Mouse (Mus musculus) liver, embryonic 12.5 days (tissue): ENCODE measurements at regions not wholly inside any gene's neighbourhood (a gene's known extent, or its start where the extent isn't known, plus 50 kb on each side); places are given as distances from the start of the nearest gene placed in this dataset.

Experiments used
- ATAC-seq: fragments of 200-750 bp; cut with Nextera tagmentation; 2 replicates; pipeline ENCODE4 v1.8.0; 2017; ENCODE audit warnings: moderate number of reproducible peaks, mild to moderate bottlenecking, moderate library complexity
- H3K27ac ChIP-seq: fragments of 300-500 bp; sonication (generic); 2 replicates; pipeline ENCODE4 v1.5.1; 2016; ENCODE audit warnings: mild to moderate bottlenecking
- H3K27me3 ChIP-seq: fragments of 300-500 bp; sonication (generic); replicated peaks from 2 replicates; pipeline ENCODE4 v1.6.1; 2016; ENCODE audit warnings: mild to moderate bottlenecking, moderate library complexity
- H3K36me3 ChIP-seq: fragments of 300-500 bp; sonication (generic); 2 replicates; pipeline ENCODE4 v1.6.1; 2016; ENCODE audit warnings: mild to moderate bottlenecking, moderate library complexity
- H3K4me1 ChIP-seq: fragments of 300-500 bp; sonication (generic); 2 replicates; pipeline ENCODE4 v1.6.1; 2016
- H3K4me2 ChIP-seq: fragments of 300-500 bp; sonication (generic); 2 replicates; pipeline ENCODE4 v1.6.1; 2016; ENCODE audit warnings: mild to moderate bottlenecking, moderate library complexity
- H3K4me3 ChIP-seq: fragments of 300-500 bp; sonication (generic); 2 replicates; pipeline ENCODE4 v1.5.1; 2016; ENCODE audit warnings: mild to moderate bottlenecking, moderate library complexity
- H3K9ac ChIP-seq: fragments of 300-500 bp; sonication (generic); 2 replicates; pipeline ENCODE4 v1.6.1; 2016; ENCODE audit warnings: mild to moderate bottlenecking, moderate library complexity
- H3K9me3 ChIP-seq: fragments of 300-500 bp; sonication (generic); replicated peaks from 2 replicates; pipeline ENCODE4 v1.6.1; 2016; ENCODE audit warnings: mild to moderate bottlenecking, moderate library complexity
- WGBS: fragments of 180-500 bp; shearing (Covaris S2); methylation state at CpG from one replicate; pipeline ENCODE4 v1.1.7; 2016; ENCODE audit not compliant: insufficient replicate concordance; 5-methylcytosine and 5-hydroxymethylcytosine counted together

DNA sequence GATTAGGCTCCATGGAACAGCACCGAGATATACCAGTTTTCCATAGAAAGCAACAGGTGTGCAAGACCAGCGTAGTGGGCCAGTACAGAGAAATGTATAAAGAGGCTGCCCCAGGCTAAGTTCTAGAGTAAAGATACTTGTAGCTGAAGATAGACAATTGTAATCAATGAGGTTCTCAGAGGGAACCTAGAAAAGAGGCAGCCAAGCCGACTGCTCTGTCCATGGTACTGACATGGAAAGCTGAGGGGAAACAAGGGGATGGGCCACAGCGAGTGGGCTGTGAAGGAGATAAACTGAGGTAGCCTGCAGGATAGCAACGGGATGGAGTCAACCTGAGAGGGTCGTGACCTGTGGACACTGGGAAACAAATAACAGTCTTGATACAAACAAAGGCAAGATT lies 275.0 kb upstream of the Zdhhc25 start:
- no peaks in the 10 kb centered on the region for H3K36me3 ChIP-seq
- no peaks in the 10 kb centered on the region for H3K27me3 ChIP-seq
- H3K27ac ChIP-seq = no peak overlapping the region
- no peak overlapping the region for H3K4me2 ChIP-seq
- no peak for ATAC-seq
- no peak overlapping the region for H3K4me3 ChIP-seq
- H3K9ac ChIP-seq = no peak overlapping the region
- no peaks in the 10 kb centered on the region for H3K4me1 ChIP-seq
- 47% methylated on average over 6 of the region's 6 CpGs for WGBS
- H3K9me3 ChIP-seq = peaks cover 15% of the 10 kb centered on the region

DNA sequence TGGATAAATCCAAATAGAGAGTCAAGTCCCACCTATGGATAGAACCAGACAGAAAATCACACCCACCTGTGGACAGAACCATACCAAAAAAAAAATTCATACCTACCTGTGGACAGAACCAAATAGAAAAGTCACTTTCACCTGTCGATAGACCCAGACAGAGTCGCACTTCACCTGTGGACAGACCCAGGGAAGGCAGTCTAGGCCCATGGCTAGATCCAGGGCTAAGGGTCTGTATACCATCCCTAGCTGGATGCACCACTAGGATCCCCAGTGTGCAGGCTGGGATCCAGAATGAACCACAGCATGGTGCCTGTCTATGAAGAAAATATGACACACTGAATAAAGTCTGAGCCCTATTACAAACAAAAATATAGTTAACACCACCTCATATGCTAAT lies 246.9 kb upstream of the Zdhhc25 start:
- Histone ChIP-seq H3K4me3 (no peak overlapping the region), H3K4me2 (no peak overlapping the region), H3K9ac (no peak overlapping the region), H3K4me1 (no peaks in the 10 kb centered on the region), H3K27ac (no peak overlapping the region), H3K27me3 (no peaks in the 10 kb centered on the region), H3K9me3 (peaks cover 12% of the 10 kb centered on the region), H3K36me3 (no peaks in the 10 kb centered on the region)
- ATAC-seq = no peak
- WGBS = 80% methylated on average over 2 of the region's 2 CpGs

DNA sequence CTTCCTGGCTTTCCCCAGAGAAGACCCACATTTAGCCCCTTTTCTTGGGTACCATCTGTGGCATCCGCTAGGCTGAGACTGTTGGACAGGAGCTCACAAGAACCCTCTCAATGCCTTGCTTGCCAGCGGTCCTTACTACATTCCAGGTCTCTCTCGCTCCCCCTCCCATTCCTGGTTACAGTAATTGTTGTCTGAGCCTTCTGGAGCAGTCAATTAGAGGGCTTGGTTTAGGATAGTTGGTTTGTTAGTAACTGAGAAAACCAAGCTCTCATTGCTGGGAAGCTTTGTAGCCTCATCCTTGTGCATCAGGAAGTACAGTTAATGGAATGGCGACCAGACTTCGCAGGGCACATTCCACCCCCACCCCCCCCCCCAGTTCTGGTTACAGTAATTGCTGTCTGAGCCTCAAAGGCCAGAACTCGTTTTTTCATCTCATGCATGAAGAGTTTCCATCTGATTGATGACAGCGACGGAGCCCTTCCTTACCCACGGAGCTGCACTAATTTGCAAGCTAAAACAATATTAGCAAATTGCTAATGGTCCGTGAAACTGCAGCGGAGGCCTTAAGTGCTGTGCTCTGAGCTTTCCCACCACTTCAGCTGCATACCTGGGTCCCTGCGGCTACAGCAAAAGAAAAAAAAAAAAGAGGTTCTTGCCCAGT lies 239.6 kb upstream of the Zdhhc25 start:
- Histone ChIP-seq H3K9ac (no peak overlapping the region), H3K9me3 (peaks cover 19% of the 10 kb centered on the region), H3K27me3 (no peaks in the 10 kb centered on the region), H3K36me3 (no peaks in the 10 kb centered on the region), H3K4me2 (no peak overlapping the region), H3K4me3 (no peak overlapping the region), H3K4me1 (no peaks in the 10 kb centered on the region), H3K27ac (no peak overlapping the region)
- WGBS = 33% methylated on average over 12 of the region's 12 CpGs
- ATAC-seq = no peak

DNA sequence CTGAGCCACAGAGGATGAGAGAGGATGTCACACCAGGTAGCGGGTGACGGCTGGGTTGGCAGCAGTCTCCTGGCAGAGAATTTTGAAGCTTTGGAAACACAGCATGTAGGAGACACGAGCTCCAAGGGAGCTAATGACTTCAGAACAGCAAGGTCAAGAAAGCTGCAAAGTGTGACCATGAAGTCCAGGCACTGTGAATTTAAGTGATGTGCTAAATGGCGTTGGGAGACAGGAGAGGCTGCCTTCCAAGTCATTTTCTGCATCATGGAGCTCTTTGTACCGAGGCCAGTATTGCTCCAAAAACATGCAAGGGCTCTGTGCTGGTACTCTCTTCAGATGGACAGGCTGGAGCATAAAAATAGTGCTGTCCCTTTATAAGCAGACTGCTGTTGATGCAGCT lies 238.8 kb upstream of the Zdhhc25 start:
- H3K27ac ChIP-seq = no peak overlapping the region
- peaks cover 19% of the 10 kb centered on the region for H3K9me3 ChIP-seq
- H3K4me3 ChIP-seq = no peak overlapping the region
- no peaks in the 10 kb centered on the region for H3K4me1 ChIP-seq
- no peaks in the 10 kb centered on the region for H3K27me3 ChIP-seq
- no peak overlapping the region for H3K9ac ChIP-seq
- no peak overlapping the region for H3K4me2 ChIP-seq
- no peak for ATAC-seq
- 51% methylated on average over 5 of the region's 5 CpGs for WGBS
- H3K36me3 ChIP-seq = no peaks in the 10 kb centered on the region

DNA sequence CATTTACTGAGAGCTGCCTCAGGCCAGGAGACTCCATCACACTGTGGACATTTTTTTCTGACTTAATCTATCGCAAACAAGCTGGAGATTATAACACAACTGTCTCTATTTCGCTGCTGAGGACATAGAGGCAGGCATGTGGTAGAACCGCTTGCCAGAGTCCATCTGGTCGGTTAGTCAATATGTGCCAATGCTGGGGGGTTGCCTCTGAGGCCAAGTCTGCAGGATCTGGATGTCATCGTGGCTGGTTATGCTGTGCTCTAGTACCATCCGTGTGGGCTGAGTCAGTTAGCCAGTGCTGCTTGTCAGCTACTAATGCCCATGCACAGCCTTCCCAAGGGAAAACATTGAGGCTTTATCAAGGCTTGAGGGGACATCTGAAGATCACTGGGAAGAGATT lies 237.1 kb upstream of the Zdhhc25 start:
- 55% methylated on average over 6 of the region's 6 CpGs for WGBS
- H3K4me2 ChIP-seq = no peak overlapping the region
- H3K9ac ChIP-seq = no peak overlapping the region
- no peak overlapping the region for H3K27ac ChIP-seq
- H3K36me3 ChIP-seq = no peaks in the 10 kb centered on the region
- peaks cover 11% of the 10 kb centered on the region for H3K9me3 ChIP-seq
- no peaks in the 10 kb centered on the region for H3K27me3 ChIP-seq
- no peak for ATAC-seq
- no peaks in the 10 kb centered on the region for H3K4me1 ChIP-seq
- no peak overlapping the region for H3K4me3 ChIP-seq

DNA sequence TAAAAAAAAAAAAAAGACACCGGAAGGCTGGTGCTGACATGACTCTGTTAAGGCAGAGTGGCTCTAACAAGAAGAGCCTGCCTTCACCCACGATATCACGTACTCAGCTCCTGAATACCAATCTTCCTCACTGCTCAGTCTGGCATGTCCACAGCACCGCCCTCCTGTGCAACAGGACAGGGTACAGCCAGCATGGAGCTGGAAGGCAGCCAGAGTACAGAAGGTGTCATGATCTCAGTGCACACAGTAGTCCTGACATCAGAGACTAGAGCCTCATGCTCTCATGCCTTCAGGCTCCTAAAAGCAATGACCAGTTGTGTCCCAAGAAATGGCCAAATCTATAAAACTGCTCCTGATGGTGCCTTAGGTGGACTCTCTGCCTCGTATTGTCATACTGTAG lies 229.7 kb upstream of the Zdhhc25 start:
- H3K4me1 ChIP-seq = no peaks in the 10 kb centered on the region
- H3K9ac ChIP-seq = no peak overlapping the region
- 68% methylated on average over 5 of the region's 5 CpGs for WGBS
- H3K4me2 ChIP-seq = no peak overlapping the region
- no peaks in the 10 kb centered on the region for H3K27me3 ChIP-seq
- no peak overlapping the region for H3K4me3 ChIP-seq
- ATAC-seq = no peak
- no peak overlapping the region for H3K27ac ChIP-seq
- H3K36me3 ChIP-seq = no peaks in the 10 kb centered on the region
- H3K9me3 ChIP-seq = 0 out of 2 replicates have a peak, but pooled peaks cover 19% of the 10 kb centered on the region

DNA sequence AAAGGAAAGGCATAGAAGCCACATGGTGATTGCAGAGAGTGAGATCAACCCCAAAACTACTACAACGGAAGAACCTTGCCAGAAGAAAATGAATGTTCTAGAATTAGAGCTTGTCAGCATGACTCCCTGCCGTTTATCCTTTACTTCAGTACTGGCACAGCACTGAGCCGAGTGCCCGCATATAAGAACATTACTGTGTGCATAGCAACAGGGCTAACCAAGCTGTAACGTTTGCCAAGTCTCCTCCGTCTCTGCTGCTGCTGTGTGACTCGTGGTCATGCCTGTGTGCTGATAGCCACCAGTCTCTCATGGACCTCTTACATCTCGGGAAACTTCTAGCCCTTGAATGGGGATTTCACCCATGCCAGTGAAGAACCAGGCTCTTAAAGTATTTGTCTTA lies 228.1 kb upstream of the Zdhhc25 start:
- no peaks in the 10 kb centered on the region for H3K4me1 ChIP-seq
- 68% methylated on average over 8 of the region's 8 CpGs for WGBS
- H3K9me3 ChIP-seq = 0 out of 2 replicates have a peak, but pooled peaks cover 19% of the 10 kb centered on the region
- H3K4me3 ChIP-seq = no peak overlapping the region
- no peaks in the 10 kb centered on the region for H3K36me3 ChIP-seq
- no peak overlapping the region for H3K9ac ChIP-seq
- H3K27ac ChIP-seq = no peak overlapping the region
- no peak overlapping the region for H3K4me2 ChIP-seq
- H3K27me3 ChIP-seq = no peaks in the 10 kb centered on the region
- no peak for ATAC-seq

DNA sequence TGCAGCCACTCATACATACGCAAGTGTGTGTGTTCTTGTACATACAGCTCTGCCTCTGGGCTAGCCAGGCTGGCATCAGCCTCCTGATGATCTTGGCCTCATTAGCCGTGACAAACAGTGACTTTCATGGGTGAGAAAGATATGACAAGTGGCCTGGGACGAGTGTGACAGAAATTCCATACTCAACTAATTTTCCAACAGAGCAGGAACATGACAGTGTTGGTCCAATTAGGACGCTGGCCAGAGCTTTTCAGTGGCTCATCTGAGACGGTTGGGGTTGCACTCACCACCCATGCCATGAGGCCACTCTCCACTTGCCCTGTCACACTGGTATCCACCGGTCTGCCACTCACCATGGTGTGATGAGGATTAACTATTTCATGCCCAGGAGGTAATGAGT lies 226.2 kb upstream of the Zdhhc25 start:
- ATAC-seq = no peak
- H3K27ac ChIP-seq = no peak overlapping the region
- no peak overlapping the region for H3K4me2 ChIP-seq
- H3K9me3 ChIP-seq = 0 out of 2 replicates have a peak, but pooled peaks cover 19% of the 10 kb centered on the region
- H3K4me1 ChIP-seq = no peaks in the 10 kb centered on the region
- H3K27me3 ChIP-seq = no peaks in the 10 kb centered on the region
- H3K4me3 ChIP-seq = no peak overlapping the region
- H3K36me3 ChIP-seq = no peaks in the 10 kb centered on the region
- 52% methylated on average over 6 of the region's 6 CpGs for WGBS
- H3K9ac ChIP-seq = no peak overlapping the region

DNA sequence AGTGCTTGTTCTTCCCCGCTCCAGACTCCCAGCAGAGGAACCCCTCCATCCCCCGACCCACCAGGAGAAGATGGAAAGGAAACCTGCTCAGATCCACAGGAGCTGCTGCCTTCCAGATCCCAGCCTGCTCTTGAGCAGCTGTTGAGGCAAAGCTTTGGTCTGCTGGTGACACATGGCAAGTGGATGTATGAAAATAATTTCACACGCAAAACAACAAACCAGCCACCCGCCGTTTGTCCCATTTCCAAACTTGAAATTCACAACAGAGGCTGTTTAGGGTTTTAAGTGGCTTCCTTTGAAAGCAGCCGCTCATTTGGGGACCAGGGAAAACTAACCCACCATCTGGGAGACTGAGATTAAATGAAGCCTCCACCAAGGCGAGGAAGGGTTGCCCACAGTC lies 220.8 kb upstream of the Zdhhc25 start:
- Histone ChIP-seq H3K4me2 (no peak overlapping the region), H3K9me3 (peaks cover 22% of the 10 kb centered on the region; the same call in 1 of the 2 replicates), H3K9ac (no peak overlapping the region), H3K27ac (no peak overlapping the region), H3K4me1 (no peaks in the 10 kb centered on the region), H3K36me3 (no peaks in the 10 kb centered on the region), H3K4me3 (no peak overlapping the region), H3K27me3 (peaks cover 9% of the 10 kb centered on the region; the same call in 1 of the 2 replicates)
- no peak for ATAC-seq
- 52% methylated on average over 7 of the region's 7 CpGs for WGBS

DNA sequence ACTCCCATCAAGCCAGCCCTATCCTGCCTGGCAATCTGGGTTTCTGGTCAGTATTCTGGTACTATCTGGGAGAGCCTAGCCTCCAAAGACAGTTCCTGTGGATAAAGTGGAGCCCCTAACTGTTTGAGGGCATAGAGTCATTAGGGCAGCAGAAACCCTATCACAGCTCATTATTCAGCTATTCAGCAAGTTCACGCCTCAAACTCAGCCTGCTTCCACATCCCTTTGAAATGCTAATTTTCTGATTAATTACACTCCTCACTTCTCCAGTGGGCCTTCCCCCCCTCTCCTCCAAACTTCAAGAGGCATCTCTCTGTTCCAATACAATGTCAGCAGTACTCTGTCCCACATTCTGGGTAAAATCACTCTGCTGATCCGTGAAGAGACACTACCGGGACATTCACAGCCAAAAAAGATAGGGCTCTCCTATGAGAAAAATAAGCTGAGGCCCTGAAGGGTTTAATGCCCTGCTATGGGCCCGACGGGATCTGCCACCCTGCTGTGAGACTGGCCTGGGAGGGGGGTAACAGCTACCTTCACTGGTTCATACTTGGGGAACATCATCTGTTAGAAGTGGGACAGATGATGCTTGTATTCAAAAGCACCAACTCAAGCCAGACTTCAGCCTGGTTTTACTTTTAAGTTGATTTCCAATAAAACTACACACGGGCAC lies 220.0 kb upstream of the Zdhhc25 start:
- Histone ChIP-seq H3K9me3 (peaks cover 24% of the 10 kb centered on the region), H3K27me3 (peaks cover 9% of the 10 kb centered on the region; the same call in 1 of the 2 replicates), H3K4me2 (no peak overlapping the region), H3K4me3 (no peak overlapping the region), H3K36me3 (no peaks in the 10 kb centered on the region), H3K4me1 (no peaks in the 10 kb centered on the region), H3K27ac (no peak overlapping the region), H3K9ac (no peak overlapping the region)
- ATAC-seq = no peak
- 22% methylated on average over 6 of the region's 6 CpGs for WGBS

DNA sequence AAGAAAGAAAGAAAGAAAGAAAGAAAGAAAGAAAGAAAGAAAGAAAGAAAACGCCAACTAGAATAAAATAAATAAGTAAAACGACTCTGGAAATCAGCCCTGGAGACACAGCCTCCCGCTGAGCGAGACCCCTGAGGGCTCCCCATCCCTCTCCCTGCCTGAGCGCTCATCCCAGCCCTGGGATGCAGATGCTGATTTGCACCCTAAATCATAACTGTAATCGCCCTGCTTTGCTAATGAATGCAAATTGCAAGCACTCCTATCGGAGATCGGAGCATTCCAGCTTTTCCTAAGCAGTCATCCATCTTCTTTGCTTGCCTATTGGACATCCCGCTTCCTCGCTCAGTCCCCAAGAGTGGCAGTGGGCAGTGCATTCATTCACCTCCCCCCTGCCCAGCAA lies 218.7 kb upstream of the Zdhhc25 start:
- Histone ChIP-seq H3K27ac (no peak overlapping the region), H3K4me1 (no peaks in the 10 kb centered on the region), H3K27me3 (peaks cover 9% of the 10 kb centered on the region; the same call in 1 of the 2 replicates), H3K4me2 (no peak overlapping the region), H3K9ac (no peak overlapping the region), H3K9me3 (peaks cover 29% of the 10 kb centered on the region), H3K4me3 (no peak overlapping the region), H3K36me3 (no peaks in the 10 kb centered on the region)
- no peak for ATAC-seq
- WGBS = 41% methylated on average over 10 of the region's 10 CpGs

DNA sequence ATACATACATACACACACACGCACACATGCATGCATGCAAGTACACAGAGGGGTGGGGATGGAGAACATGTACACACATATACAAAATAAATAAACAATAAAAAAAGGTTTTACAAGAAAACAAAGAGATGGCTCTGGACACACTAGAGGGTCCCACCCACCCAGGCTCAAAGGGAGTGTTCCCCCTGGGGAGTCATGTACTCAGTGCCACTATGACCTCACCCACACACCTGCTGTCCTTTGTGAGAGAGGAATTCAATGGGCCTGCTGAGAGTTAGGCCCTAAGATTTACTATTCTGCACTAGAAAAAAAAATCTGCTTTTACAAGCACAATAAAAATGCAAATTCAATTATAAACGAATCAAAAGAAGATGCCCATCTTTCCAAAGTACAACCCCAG lies 214.2 kb upstream of the Zdhhc25 start:
- H3K9me3 ChIP-seq = peaks cover 29% of the 10 kb centered on the region
- H3K4me2 ChIP-seq = no peak overlapping the region
- H3K27ac ChIP-seq = no peak overlapping the region
- ATAC-seq = no peak
- WGBS = 76% methylated on average over 2 of the region's 2 CpGs
- H3K27me3 ChIP-seq = 0 out of 2 replicates have a peak, but pooled peaks cover under 1% of the 10 kb centered on the region
- H3K4me1 ChIP-seq = no peaks in the 10 kb centered on the region
- H3K9ac ChIP-seq = no peak overlapping the region
- H3K4me3 ChIP-seq = no peak overlapping the region
- H3K36me3 ChIP-seq = no peaks in the 10 kb centered on the region
